Mouse (Mus musculus) olfactory bulb, adult 2 months (tissue): Measurements from ENCODE around the gene Slc17a7.

ENCODE experiments used
- CTCF ChIP-seq: fragments of 200-500 bp; IDR thresholded peaks from 2 replicates; pipeline ENCODE4 v1.5.1; 2012; ENCODE audit warnings: low read depth, mild to moderate bottlenecking, low read length, moderate library complexity; ENCODE audit not compliant: insufficient read depth
- POLR2A ChIP-seq: fragments of 200-500 bp; IDR thresholded peaks from 2 replicates; pipeline ENCODE4 v1.6.1; 2012; ENCODE audit warnings: mild to moderate bottlenecking, low read depth, low read length, moderate library complexity; ENCODE audit not compliant: insufficient read depth

GRCm38 (mm10) chr7:45180896-45181477 is 17.2 kb downstream of the Slc17a7 start, which contains the start of gene Pth2:
- no peak for TF ChIP-seq CTCF
- no peak for TF ChIP-seq POLR2A
